Mouse (Mus musculus) limb, embryonic 15.5 days (tissue): ENCODE data around the gene Ttll12. TPM values are rescaled to one million over a fixed set of nuclear protein-coding genes. Genes with fewer than 3 reads are reported as not detected.

ENCODE experiments used
- ATAC-seq: fragments of 200-750 bp; cut with Nextera tagmentation; 2 replicates; pipeline ENCODE4 v1.8.0; 2017; ENCODE audit warnings: low read depth, moderate TSS enrichment; ENCODE audit not compliant: insufficient number of reproducible peaks, low FRiP score, low TSS enrichment
- H3K27ac ChIP-seq: fragments of 300-500 bp; sonication (generic); 2 replicates; pipeline ENCODE4 v1.5.1; 2015; ENCODE audit warnings: moderate library complexity, mild to moderate bottlenecking, inconsistent platforms
- H3K27me3 ChIP-seq: fragments of 300-500 bp; sonication (generic); 2 replicates; pipeline ENCODE4 v1.6.1; 2015; ENCODE audit warnings: inconsistent platforms
- H3K36me3 ChIP-seq: fragments of 300-500 bp; sonication (generic); 2 replicates; pipeline ENCODE4 v1.6.1; 2015; ENCODE audit warnings: inconsistent platforms
- H3K4me1 ChIP-seq: fragments of 300-500 bp; sonication (generic); 2 replicates; pipeline ENCODE4 v1.6.1; 2015; ENCODE audit warnings: inconsistent platforms
- H3K4me2 ChIP-seq: fragments of 300-500 bp; sonication (generic); 2 replicates; pipeline ENCODE4 v1.6.1; 2015; ENCODE audit warnings: mild to moderate bottlenecking, inconsistent platforms
- H3K4me3 ChIP-seq: fragments of 300-500 bp; sonication (generic); 2 replicates; pipeline ENCODE4 v1.5.1; 2015; ENCODE audit warnings: mild to moderate bottlenecking, inconsistent platforms
- H3K9ac ChIP-seq: fragments of 300-500 bp; sonication (generic); 2 replicates; pipeline ENCODE4 v1.6.1; 2015; ENCODE audit warnings: inconsistent platforms
- H3K9me3 ChIP-seq: fragments of 300-500 bp; sonication (generic); 2 replicates; pipeline ENCODE4 v1.6.1; 2016; ENCODE audit warnings: inconsistent platforms
- WGBS: fragments of 180-500 bp; shearing (Covaris S2); methylation state at CpG from one replicate; pipeline ENCODE4 v1.1.7; 2015; 5-methylcytosine and 5-hydroxymethylcytosine counted together
- polyA plus RNA-seq: library from polyadenylated mRNA; unstranded; fragments of >200 nt; fragmentation: Nextera tagmentation; extraction: Ambion mirVana; gene quantifications from 2 replicates; pipeline ENCODE4 v1.2.1, GENCODE M21; 2015

Gene Ttll12
- polyA plus RNA-seq, 1 experiment from 2014 or later, result 33.2 TPM

GRCm38 (mm10) chr15:83555161-83555974, 39.6 kb downstream of the Ttll12 start:
- peaks cover 29% of the 10 kb centered on the region for H3K36me3 ChIP-seq
- under 1% methylated on average over 72 of the region's 74 CpGs for WGBS
- peak overlapping the region; percentile 83 for H3K4me3 ChIP-seq
- H3K4me2 ChIP-seq, result peak overlapping the region; percentile 86
- peak overlapping the region; percentile 93 for H3K27ac ChIP-seq
- H3K9ac ChIP-seq, result peak overlapping the region; percentile 95
- peaks cover 12% of the 10 kb centered on the region for H3K4me1 ChIP-seq
- H3K9me3 ChIP-seq, result no peaks in the 10 kb centered on the region
- ATAC-seq, result peak; percentile 76
- no peaks in the 10 kb centered on the region for H3K27me3 ChIP-seq

- Histone ChIP-seq H3K27ac (no peak overlapping the region), H3K9ac (no peak overlapping the region), H3K9me3 (no peaks in the 10 kb centered on the region), H3K4me1 (peaks cover 12% of the 10 kb centered on the region), H3K36me3 (peaks cover 44% of the 10 kb centered on the region), H3K4me2 (no peak overlapping the region), H3K27me3 (no peaks in the 10 kb centered on the region), H3K4me3 (no peak overlapping the region)
- ATAC-seq, result no peak
These were observed 41.1 kb downstream of the Ttll12 start for GRCm38 (mm10) chr15:83553831-83554230.

DNA sequence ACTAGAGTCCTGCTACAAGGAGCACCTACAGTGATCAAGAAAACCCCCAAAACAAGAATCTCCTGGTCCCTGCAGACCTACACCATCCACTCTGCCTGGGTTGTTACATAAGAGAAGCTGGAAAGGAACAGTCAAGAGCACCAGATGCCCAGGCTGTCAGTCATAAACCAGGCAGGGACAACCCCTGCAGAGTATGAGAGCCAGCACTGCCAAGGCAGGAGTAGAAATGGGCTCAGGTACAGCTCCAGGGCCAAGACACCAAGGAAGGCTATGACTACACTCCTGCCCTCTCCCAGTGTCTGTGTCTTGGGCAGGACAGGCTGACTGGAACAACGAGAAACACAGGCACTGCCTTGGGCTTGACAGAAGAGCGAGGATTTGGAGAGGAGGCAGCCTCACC, 44.8 kb downstream of the Ttll12 start:
- ATAC-seq, result no peak
- no peak overlapping the region for H3K4me2 ChIP-seq
- no peaks in the 10 kb centered on the region for H3K27me3 ChIP-seq
- no peak overlapping the region for H3K9ac ChIP-seq
- no peaks in the 10 kb centered on the region for H3K9me3 ChIP-seq
- H3K4me3 ChIP-seq, result no peak overlapping the region
- no peak overlapping the region for H3K27ac ChIP-seq
- WGBS, result 79% methylated on average over 2 of the region's 2 CpGs
- peaks cover 80% of the 10 kb centered on the region for H3K36me3 ChIP-seq
- peaks cover 8% of the 10 kb centered on the region for H3K4me1 ChIP-seq

- H3K9me3 ChIP-seq, result no peaks in the 10 kb centered on the region
- H3K4me1 ChIP-seq, result no peaks in the 10 kb centered on the region
- no peak overlapping the region for H3K4me2 ChIP-seq
- WGBS, result 91% methylated on average over 8 of the region's 8 CpGs
- no peak overlapping the region for H3K9ac ChIP-seq
- H3K27me3 ChIP-seq, result no peaks in the 10 kb centered on the region
- no peak overlapping the region for H3K4me3 ChIP-seq
- H3K27ac ChIP-seq, result no peak overlapping the region
- H3K36me3 ChIP-seq, result peaks cover 71% of the 10 kb centered on the region
- no peak for ATAC-seq
These were observed 47.8 kb downstream of the Ttll12 start for GRCm38 (mm10) chr15:83547144-83547543.

DNA sequence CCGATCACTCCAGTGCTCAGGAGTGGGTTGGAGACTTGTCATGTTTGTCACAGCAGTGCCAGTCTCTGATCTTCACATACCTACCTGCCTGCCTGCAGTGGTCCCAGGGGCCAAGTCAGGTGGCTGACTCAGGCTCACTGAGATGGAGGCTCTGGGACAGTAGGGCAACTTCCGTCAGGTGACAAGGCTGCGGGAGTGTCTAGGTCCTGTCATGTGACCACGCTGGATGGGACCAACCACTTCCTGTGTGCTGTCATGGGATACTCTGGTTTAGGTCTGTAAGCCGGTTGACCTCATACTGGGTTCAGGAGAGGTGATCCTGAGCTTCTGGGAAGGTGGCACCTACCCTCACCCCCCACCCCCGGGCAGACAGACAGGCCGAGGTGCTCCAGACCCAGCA, 48.9 kb downstream of the Ttll12 start:
- WGBS, result 90% methylated on average over 7 of the region's 7 CpGs
- H3K27ac ChIP-seq, result no peak overlapping the region
- no peaks in the 10 kb centered on the region for H3K4me1 ChIP-seq
- H3K4me2 ChIP-seq, result no peak overlapping the region
- peaks cover 62% of the 10 kb centered on the region for H3K36me3 ChIP-seq
- no peak for ATAC-seq
- no peak overlapping the region for H3K9ac ChIP-seq
- no peak overlapping the region for H3K4me3 ChIP-seq
- H3K27me3 ChIP-seq, result no peaks in the 10 kb centered on the region
- no peaks in the 10 kb centered on the region for H3K9me3 ChIP-seq

DNA sequence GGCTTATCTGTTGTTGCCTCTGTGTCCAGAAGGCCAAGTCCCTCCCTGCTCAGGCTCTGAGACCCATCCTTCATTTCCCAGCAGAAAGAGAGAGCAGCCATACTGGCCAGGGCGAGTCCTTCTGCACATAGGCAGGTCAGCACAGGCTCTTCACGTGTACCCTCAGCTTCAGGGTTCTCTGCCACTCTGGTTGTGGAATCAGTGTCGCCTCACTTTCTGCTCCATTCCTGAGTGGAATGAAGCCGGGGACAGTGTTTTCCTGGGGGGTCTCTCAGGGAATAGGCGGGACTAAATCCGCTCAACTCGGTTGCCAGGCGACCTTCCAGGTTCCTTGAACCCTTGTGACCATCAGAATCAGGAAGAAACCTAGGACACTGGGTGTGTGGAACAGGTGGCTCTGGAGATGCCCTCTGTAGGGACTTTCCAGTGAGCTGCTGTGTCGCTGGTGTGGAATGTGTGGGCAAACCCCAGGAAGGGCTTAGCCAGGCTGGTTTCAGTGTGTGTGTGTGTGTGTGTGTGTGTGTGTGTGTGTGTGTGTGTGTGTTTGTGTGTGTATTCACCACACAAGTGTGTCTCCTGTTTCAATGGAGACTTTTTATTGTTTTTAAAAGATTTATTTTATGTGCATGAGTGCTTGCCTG, 53.2 kb downstream of the Ttll12 start:
- Histone ChIP-seq H3K27me3 (no peaks in the 10 kb centered on the region), H3K4me2 (no peak overlapping the region), H3K9ac (no peak overlapping the region), H3K9me3 (no peaks in the 10 kb centered on the region), H3K36me3 (peaks cover 19% of the 10 kb centered on the region), H3K4me1 (peaks cover 4% of the 10 kb centered on the region; the same call in 1 of the 2 replicates), H3K27ac (no peak overlapping the region), H3K4me3 (no peak overlapping the region)
- 71% methylated on average over 9 of the region's 9 CpGs for WGBS
- no peak for ATAC-seq

GRCm38 (mm10) chr15:83539905-83540304, 55.1 kb downstream of the Ttll12 start:
- Histone ChIP-seq H3K36me3 (peaks cover 1% of the 10 kb centered on the region; the same call in 1 of the 2 replicates), H3K4me1 (peaks cover 4% of the 10 kb centered on the region; the same call in 1 of the 2 replicates), H3K9me3 (no peaks in the 10 kb centered on the region), H3K9ac (no peak overlapping the region), H3K27ac (no peak overlapping the region), H3K27me3 (no peaks in the 10 kb centered on the region), H3K4me2 (no peak overlapping the region), H3K4me3 (no peak overlapping the region)
- WGBS, result 57% methylated on average over 4 of the region's 4 CpGs
- ATAC-seq, result no peak

GRCm38 (mm10) chr15:83538855-83539254, 56.1 kb downstream of the Ttll12 start:
- Histone ChIP-seq H3K27ac (no peak overlapping the region), H3K4me3 (no peak overlapping the region), H3K4me1 (peaks cover 4% of the 10 kb centered on the region; the same call in 1 of the 2 replicates), H3K9me3 (no peaks in the 10 kb centered on the region), H3K36me3 (no peaks in the 10 kb centered on the region), H3K27me3 (no peaks in the 10 kb centered on the region), H3K4me2 (no peak overlapping the region), H3K9ac (no peak overlapping the region)
- ATAC-seq, result no peak
- 94% methylated on average over 2 of the region's 2 CpGs for WGBS

GRCm38 (mm10) chr15:83535890-83536231, 59.1 kb downstream of the Ttll12 start:
- Histone ChIP-seq H3K27me3 (0 out of 2 replicates have a peak, but pooled peaks cover under 1% of the 10 kb centered on the region), H3K36me3 (no peaks in the 10 kb centered on the region), H3K27ac (no peak overlapping the region), H3K4me1 (peaks cover 4% of the 10 kb centered on the region; the same call in 1 of the 2 replicates), H3K9ac (no peak overlapping the region), H3K4me3 (no peak overlapping the region), H3K9me3 (no peaks in the 10 kb centered on the region), H3K4me2 (no peak overlapping the region)
- no peak for ATAC-seq
- WGBS, result 72% methylated on average over 6 of the region's 6 CpGs

GRCm38 (mm10) chr15:83534960-83535889, 59.7 kb downstream of the Ttll12 start:
- no peak overlapping the region for H3K9ac ChIP-seq
- H3K4me1 ChIP-seq, result peaks cover 4% of the 10 kb centered on the region; the same call in 1 of the 2 replicates
- no peak for ATAC-seq

DNA sequence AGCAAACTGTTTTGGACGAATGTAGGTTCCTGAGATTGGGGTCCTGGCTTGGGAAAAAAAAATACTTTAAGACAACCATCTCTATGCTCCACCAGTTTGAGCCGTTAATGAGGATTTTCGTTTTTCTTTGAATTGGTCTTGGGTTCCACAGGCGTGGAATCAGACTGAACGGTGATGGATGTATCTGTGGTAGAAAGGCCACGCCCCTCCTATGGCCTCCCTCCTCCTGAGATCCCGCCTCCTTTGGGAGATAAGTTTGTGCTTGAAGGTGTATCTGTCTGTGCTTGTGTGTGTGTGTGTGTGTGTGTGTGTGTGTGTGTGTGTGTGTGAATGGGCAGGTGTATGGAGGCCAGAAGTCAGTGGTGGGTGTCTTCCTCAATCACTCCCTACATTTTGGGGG, 62.4 kb downstream of the Ttll12 start:
- no peak overlapping the region for H3K9ac ChIP-seq
- H3K9me3 ChIP-seq, result no peaks in the 10 kb centered on the region
- H3K4me3 ChIP-seq, result no peak overlapping the region
- no peak overlapping the region for H3K27ac ChIP-seq
- no peak for ATAC-seq
- H3K4me1 ChIP-seq, result no peaks in the 10 kb centered on the region
- H3K36me3 ChIP-seq, result no peaks in the 10 kb centered on the region
- peaks cover 26% of the 10 kb centered on the region for H3K27me3 ChIP-seq
- WGBS, result 77% methylated on average over 7 of the region's 7 CpGs
- no peak overlapping the region for H3K4me2 ChIP-seq

More at GRCm38 (mm10) chr15:83534960-83535889, 59.7 kb downstream of the Ttll12 start:
- Histone ChIP-seq H3K27me3 (0 out of 2 replicates have a peak, but pooled peaks cover 4% of the 10 kb centered on the region), H3K36me3 (no peaks in the 10 kb centered on the region), H3K27ac (0 out of 2 replicates have a peak overlapping the region, but pooled peaks have one; percentile 51), H3K4me2 (no peak overlapping the region), H3K9me3 (no peaks in the 10 kb centered on the region), H3K4me3 (no peak overlapping the region)
- 70% methylated on average over 17 of the region's 17 CpGs for WGBS
